Mouse (Mus musculus): ENCODE data around the gene Wipi2.

DNA sequence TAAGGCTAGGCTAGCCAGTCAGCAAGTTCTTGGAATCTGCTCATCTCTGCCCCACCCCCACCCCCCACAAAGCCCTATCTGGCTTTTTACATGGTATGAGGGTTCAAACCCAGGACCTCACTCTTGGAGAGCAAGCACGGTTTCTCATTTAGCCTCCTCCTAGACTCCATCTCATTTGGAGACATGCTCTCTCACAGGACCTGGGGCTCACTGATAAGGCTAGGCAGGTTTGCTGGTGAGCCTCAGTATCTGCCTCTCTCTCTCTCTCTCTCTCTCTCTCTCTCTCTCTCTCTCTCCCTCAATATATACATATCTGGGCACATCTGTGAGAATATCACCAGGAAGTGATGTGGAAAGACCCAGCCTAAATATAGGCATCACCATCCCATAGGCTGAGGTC lies 51.6 kb downstream of the Wipi2 start:
- no peak for TF ChIP-seq POLR2A (IDR thresholded peaks at IDR 0.05; ENCODE audit: borderline replicate concordance, extremely low read depth, low read depth, low read length)
- TF ChIP-seq CTCF (IDR thresholded peaks at IDR 0.05; ENCODE audit: insufficient read depth, low read length) = no peak

Data from lung, adult 2 months (tissue).